ENCODE assay signal across 22 mouse cellular contexts in genomic region chr5:89010116-89010515, GRCm38 (mm10).
DNase-seq lines count a peak whose midpoint lies in the region; ATAC-seq and TF ChIP-seq lines count a peak whose summit lies in the region.
"Had no signal": no experiment of that assay in that cellular context is flagged by ENCODE, and none has a peak within 500 bp of the region (broad histone marks: within the 10 kb centered on the region; RNA-seq: fewer than 3 reads in every experiment).

No protein-coding gene starts in this region.

- no peaks in the 10 kb centered on the region for H3K27me3 ChIP-seq in kidney, postnatal 0 days (ENCODE audit: insufficient read depth, low read length)
- H3K27me3 ChIP-seq in lung, embryonic 14.5 days (ENCODE audit: insufficient read depth, low read length) = no peaks in the 10 kb centered on the region
- no peaks in the 10 kb centered on the region for H3K27me3 ChIP-seq in hindbrain, embryonic 12.5 days
- H3K27me3 ChIP-seq: embryonic facial prominence, embryonic 15.5 days; forebrain, embryonic 12.5 days; heart, embryonic 12.5 days; hindbrain, embryonic 15.5 days had no signal

- H3K4me3 ChIP-seq in kidney, postnatal 0 days (replicated peaks; ENCODE audit: low read depth, low read length) = no peak overlapping the region
- H3K4me3 ChIP-seq in lung, embryonic 14.5 days (ENCODE audit: low read depth, low read length) = no peak overlapping the region
- no peak overlapping the region for H3K4me3 ChIP-seq in embryonic fibroblast, embryonic 13.5 days (ENCODE audit: insufficient read depth, low read length)
- H3K4me3 ChIP-seq in hindbrain, embryonic 12.5 days = no peak overlapping the region
- H3K4me3 ChIP-seq: embryonic facial prominence, embryonic 15.5 days; forebrain, embryonic 12.5 days; gastrocnemius, adult 2 months; heart, embryonic 12.5 days; hindbrain, embryonic 10.5 days; hindbrain, embryonic 15.5 days had no signal

- no peak overlapping the region for H3K4me2 ChIP-seq in kidney, postnatal 0 days (ENCODE audit: low read length)
- no peak overlapping the region for H3K4me2 ChIP-seq in lung, embryonic 14.5 days
- no peak overlapping the region for H3K4me2 ChIP-seq in hindbrain, embryonic 12.5 days (replicated peaks)
- H3K4me2 ChIP-seq: embryonic facial prominence, embryonic 15.5 days; forebrain, embryonic 12.5 days; heart, embryonic 12.5 days; hindbrain, embryonic 15.5 days had no signal

- no peaks in the 10 kb centered on the region for H3K9me3 ChIP-seq in kidney, postnatal 0 days (replicated peaks; ENCODE audit: low read length)
- H3K9me3 ChIP-seq in lung, embryonic 14.5 days (ENCODE audit: low read depth, low read length) = no peaks in the 10 kb centered on the region
- no peaks in the 10 kb centered on the region for H3K9me3 ChIP-seq in hindbrain, embryonic 12.5 days (replicated peaks)
- H3K9me3 ChIP-seq: embryonic facial prominence, embryonic 15.5 days; forebrain, embryonic 12.5 days; heart, embryonic 12.5 days; hindbrain, embryonic 10.5 days; hindbrain, embryonic 15.5 days had no signal

- no peak for ATAC-seq in kidney, postnatal 0 days (replicated peaks; ENCODE audit: low FRiP score, low read depth)
- ATAC-seq in lung, embryonic 14.5 days (ENCODE audit: insufficient read depth) = no peak
- no peak for ATAC-seq in hindbrain, embryonic 12.5 days (ENCODE audit: low FRiP score)
- ATAC-seq: CD4-positive, CD25-positive, alpha-beta regulatory T cell, adult 4 months; forebrain, embryonic 16.5 days; intestine, embryonic 16.5 days had no signal

- H3K36me3 ChIP-seq in kidney, postnatal 0 days (ENCODE audit: insufficient read depth, low read length) = no peaks in the 10 kb centered on the region
- no peaks in the 10 kb centered on the region for H3K36me3 ChIP-seq in lung, embryonic 14.5 days (ENCODE audit: insufficient read depth)
- no peaks in the 10 kb centered on the region for H3K36me3 ChIP-seq in hindbrain, embryonic 12.5 days
- H3K36me3 ChIP-seq: embryonic facial prominence, embryonic 15.5 days; forebrain, embryonic 12.5 days; G1E; heart, embryonic 12.5 days; hindbrain, embryonic 10.5 days; hindbrain, embryonic 15.5 days had no signal

- H3K9ac ChIP-seq in kidney, postnatal 0 days (ENCODE audit: low read depth, low read length) = no peak overlapping the region
- no peak overlapping the region for H3K9ac ChIP-seq in lung, embryonic 14.5 days
- H3K9ac ChIP-seq in hindbrain, embryonic 12.5 days = no peak overlapping the region
- H3K9ac ChIP-seq: embryonic facial prominence, embryonic 15.5 days; forebrain, embryonic 12.5 days; heart, embryonic 12.5 days; hindbrain, embryonic 15.5 days had no signal

- H3K27ac ChIP-seq in kidney, postnatal 0 days = no peak overlapping the region
- no peak overlapping the region for H3K27ac ChIP-seq in lung, embryonic 14.5 days (ENCODE audit: low read depth)
- peak overlapping the region; percentile 81 for H3K27ac ChIP-seq in embryonic fibroblast, embryonic 13.5 days (ENCODE audit: insufficient read depth, low read length)
- no peak overlapping the region for H3K27ac ChIP-seq in hindbrain, embryonic 12.5 days
- H3K27ac ChIP-seq: embryonic facial prominence, embryonic 15.5 days; forebrain, embryonic 12.5 days; gastrocnemius, adult 2 months; hindbrain, embryonic 10.5 days; hindbrain, embryonic 15.5 days had no signal

- no peak for TF ChIP-seq CTCF in kidney, postnatal 0 days (IDR thresholded peaks at IDR 0.05; ENCODE audit: low read depth)
- no peak for TF ChIP-seq CTCF in lung, embryonic 14.5 days (IDR thresholded peaks at IDR 0.05; ENCODE audit: low read depth)
- no peak for TF ChIP-seq CTCF in embryonic fibroblast, embryonic 13.5 days (IDR thresholded peaks at IDR 0.05; ENCODE audit: borderline replicate concordance, insufficient read depth, low read length)

- 43% methylated on average over 5 of the region's 5 CpGs for WGBS in kidney, postnatal 0 days
- WGBS in lung, embryonic 14.5 days = 36% methylated on average over 5 of the region's 5 CpGs
- 59% methylated on average over 5 of the region's 5 CpGs for WGBS in hindbrain, embryonic 12.5 days

- DNase-seq in kidney, postnatal 0 days (ENCODE audit: low spot score) = peak; percentile 81
- DNase-seq in kidney, adult 9 months = no peak
- DNase-seq in lung, embryonic 14.5 days = peak; percentile 17
- DNase-seq in lung, postnatal 14 days = no peak
- no peak for DNase-seq in layer of hippocampus, adult 8-10 months (ENCODE audit: low spot score in 2 of 2)
- DNase-seq: adrenal gland, postnatal 10 days; B cell, adult 2 months; cerebellum, adult 11-12 months; cerebellum, adult 9-10 months; gastrocnemius, adult 2 months; gastrocnemius, postnatal 25 days had no signal

- TF ChIP-seq POLR2A in embryonic fibroblast, embryonic 13.5 days (IDR thresholded peaks at IDR 0.05; ENCODE audit: low read depth, low read length) = no peak

- H3K4me1 ChIP-seq in kidney, postnatal 0 days (replicated peaks; ENCODE audit: insufficient read depth, low read length) = 0 out of 2 replicates have a peak, but pooled peaks cover 3% of the 10 kb centered on the region
- no peaks in the 10 kb centered on the region for H3K4me1 ChIP-seq in lung, embryonic 14.5 days (ENCODE audit: insufficient read depth)
- H3K4me1 ChIP-seq in embryonic fibroblast, embryonic 13.5 days (ENCODE audit: control insufficient read depth, insufficient read depth, low read length) = peaks cover 5% of the 10 kb centered on the region
- H3K4me1 ChIP-seq in hindbrain, embryonic 12.5 days = no peaks in the 10 kb centered on the region
- H3K4me1 ChIP-seq: forebrain, embryonic 12.5 days; hindbrain, embryonic 10.5 days; hindbrain, embryonic 15.5 days had no signal

Comparison
In these comparisons a context has a peak if more than half of its experiments do, and no peak if none do; other contexts are left out.
1. DNase-seq: peak in kidney, postnatal 0 days (single experiment) and lung, embryonic 14.5 days (single experiment); none in kidney, adult 9 months (single experiment), lung, postnatal 14 days (single experiment) and layer of hippocampus, adult 8-10 months (0 of 2).